Mouse (Mus musculus) MEL (cell line): Measurements from ENCODE around the gene Hkdc1. TPM values are rescaled to one million over a fixed set of nuclear protein-coding genes. Genes with fewer than 3 reads are reported as not detected.

Experiments used
- DNase-seq: peaks from one replicate; pipeline ENCODE4 v3.0.0; 2011; ENCODE audit warnings: low read depth, low spot score
- H3K27ac ChIP-seq: 2 replicates; pipeline ENCODE4 v1.5.1; 2012; ENCODE audit warnings: low read depth, mild to moderate bottlenecking, control low read depth, low read length, moderate library complexity; ENCODE audit not compliant: control insufficient read depth
- H3K27me3 ChIP-seq, 2 experiments: fragments of 150-350 bp in 1 of 2; sonication (generic) in 1 of 2; 2 replicates each; pipeline ENCODE4 v1.6.1; 2012; ENCODE audit warnings: low read length in 2 of 2, mild to moderate bottlenecking in 2 of 2, improper control_type of control experiment in 1 of 2, moderate library complexity in 1 of 2; ENCODE audit not compliant: insufficient read depth in 2 of 2, control insufficient read depth in 1 of 2
- H3K36me3 ChIP-seq, 2 experiments: 2 replicates each; pipeline ENCODE4 v1.6.1; 2012 to 2014; ENCODE audit warnings: low read length in 2 of 2, improper control_type of control experiment in 1 of 2, inconsistent platforms in 1 of 2, mild to moderate bottlenecking in 1 of 2; ENCODE audit not compliant: insufficient read depth in 2 of 2, control insufficient read depth in 1 of 2
- H3K4me1 ChIP-seq, 2 experiments: fragments of 150-350 bp in 1 of 2; sonication (generic) in 1 of 2; 2 replicates each; pipeline ENCODE4 v1.6.1; 2012; ENCODE audit warnings: low read length in 2 of 2, improper control_type of control experiment in 1 of 2, mild to moderate bottlenecking in 1 of 2; ENCODE audit not compliant: insufficient read depth in 2 of 2, control insufficient read depth in 1 of 2
- H3K4me3 ChIP-seq, 2 experiments: fragments of 150-350 bp in 1 of 2; sonication (generic) in 1 of 2; 2 replicates each; pipeline ENCODE4 v1.5.1; 2012; ENCODE audit warnings: low read depth in 2 of 2, low read length in 2 of 2, mild to moderate bottlenecking in 2 of 2, moderate library complexity in 2 of 2, control low read depth in 1 of 2, improper control_type of control experiment in 1 of 2; ENCODE audit not compliant: control insufficient read depth in 1 of 2, insufficient read depth in 1 of 2
- H3K79me2 ChIP-seq: 2 replicates; pipeline ENCODE4 v1.6.1; 2012; ENCODE audit warnings: mild to moderate bottlenecking, low read length, moderate library complexity; ENCODE audit not compliant: control insufficient read depth, poor library complexity, insufficient read depth
- H3K9ac ChIP-seq: 2 replicates; pipeline ENCODE4 v1.6.1; 2012; ENCODE audit warnings: low read depth, mild to moderate bottlenecking, control low read depth, low read length, moderate library complexity; ENCODE audit not compliant: control insufficient read depth, poor library complexity, severe bottlenecking
- H3K9me3 ChIP-seq: fragments of 150-350 bp; sonication (generic); replicated peaks from 2 replicates; pipeline ENCODE4 v1.6.1; 2012; ENCODE audit warnings: mild to moderate bottlenecking, low read length, improper control_type of control experiment, moderate library complexity; ENCODE audit not compliant: insufficient read depth
- CTCF ChIP-seq, 3 experiments: IDR thresholded peaks in 2 of 3; conservative IDR thresholded peaks in 1 of 3; 2 replicates each; pipeline ENCODE4 v1.5.1; 2011 to 2012; ENCODE audit warnings: low read length in 3 of 3, low read depth in 2 of 3, mild to moderate bottlenecking in 2 of 3, improper control_type of control experiment in 1 of 3, inconsistent platforms in 1 of 3, mixed read lengths in 1 of 3, moderate library complexity in 1 of 3; ENCODE audit not compliant: control insufficient read depth in 1 of 3, insufficient read depth in 1 of 3, poor library complexity in 1 of 3, severe bottlenecking in 1 of 3
- EP300 ChIP-seq, 2 experiments: IDR thresholded peaks; 2 replicates each; pipeline ENCODE4 v1.6.1; 2011; ENCODE audit warnings: improper control_type of control experiment in 2 of 2, low read length in 2 of 2, low read depth in 1 of 2, mild to moderate bottlenecking in 1 of 2
- GABPA ChIP-seq: IDR thresholded peaks from 2 replicates; pipeline ENCODE4 v1.6.1; 2012; ENCODE audit warnings: low read depth, mild to moderate bottlenecking, inconsistent platforms, low read length, improper control_type of control experiment, moderate library complexity
- GATA1 ChIP-seq: IDR thresholded peaks from 2 replicates; pipeline ENCODE4 v1.6.1; 2011; ENCODE audit warnings: low read depth, low read length, improper control_type of control experiment
- HCFC1 ChIP-seq: IDR thresholded peaks from 2 replicates; pipeline ENCODE4 v1.6.1; 2012; ENCODE audit warnings: low read depth, mild to moderate bottlenecking, inconsistent platforms, low read length, improper control_type of control experiment, moderate library complexity
- KAT2A ChIP-seq: conservative IDR thresholded peaks from 2 replicates; pipeline ENCODE4 v1.6.1; 2012; ENCODE audit warnings: low read depth, low read length, improper control_type of control experiment, inconsistent platforms
- MAX ChIP-seq: IDR thresholded peaks from 2 replicates; pipeline ENCODE4 v1.6.1; 2011; ENCODE audit warnings: low read length, improper control_type of control experiment
- MAZ ChIP-seq: IDR thresholded peaks from 2 replicates; pipeline ENCODE4 v1.6.1; 2012; ENCODE audit warnings: low read depth, mild to moderate bottlenecking, inconsistent platforms, low read length, improper control_type of control experiment
- MXI1 ChIP-seq: IDR thresholded peaks from 2 replicates; pipeline ENCODE4 v1.6.1; 2011; ENCODE audit warnings: mild to moderate bottlenecking, low read depth, low read length, improper control_type of control experiment
- MYC ChIP-seq: IDR thresholded peaks from 2 replicates; pipeline ENCODE4 v1.6.1; 2011; ENCODE audit warnings: low read depth, mild to moderate bottlenecking, low read length, improper control_type of control experiment, moderate library complexity
- POLR2A ChIP-seq, 2 experiments: IDR thresholded peaks; 2 replicates each; pipeline ENCODE4 v1.6.1; 2011 to 2012; ENCODE audit warnings: low read length in 2 of 2, mild to moderate bottlenecking in 2 of 2, control low read depth in 1 of 2, improper control_type of control experiment in 1 of 2, low read depth in 1 of 2, moderate library complexity in 1 of 2; ENCODE audit not compliant: control insufficient read depth in 1 of 2, insufficient read depth in 1 of 2, poor library complexity in 1 of 2
- POLR2AphosphoS2 ChIP-seq: IDR thresholded peaks from 2 replicates; pipeline ENCODE4 v1.6.1; 2011; ENCODE audit warnings: low read length, improper control_type of control experiment
- POLR2AphosphoS5 ChIP-seq: IDR thresholded peaks from 2 replicates; pipeline ENCODE4 v1.6.1; 2012; ENCODE audit warnings: low read depth, borderline replicate concordance, mild to moderate bottlenecking, inconsistent platforms, low read length, moderate library complexity, mixed read lengths
- RAD21 ChIP-seq: IDR thresholded peaks from 2 replicates; pipeline ENCODE4 v1.6.1; 2011; ENCODE audit warnings: mild to moderate bottlenecking, low read depth, low read length, improper control_type of control experiment
- SIN3A ChIP-seq: IDR thresholded peaks from 2 replicates; pipeline ENCODE4 v1.6.1; 2012; ENCODE audit warnings: low read length, improper control_type of control experiment, inconsistent platforms
- TBP ChIP-seq: IDR thresholded peaks from 2 replicates; pipeline ENCODE4 v1.8.0; 2011; ENCODE audit warnings: low read depth, low read length, improper control_type of control experiment
- UBTF ChIP-seq: IDR thresholded peaks from 2 replicates; pipeline ENCODE4 v1.6.1; 2012; ENCODE audit warnings: low read depth, mild to moderate bottlenecking, inconsistent platforms, low read length, improper control_type of control experiment, moderate library complexity, borderline replicate concordance; ENCODE audit not compliant: insufficient read depth
- USF2 ChIP-seq, 2 experiments: IDR thresholded peaks; 2 replicates each; pipeline ENCODE4 v1.6.1; 2011 to 2012; ENCODE audit warnings: improper control_type of control experiment in 2 of 2, low read length in 2 of 2, borderline replicate concordance in 1 of 2, inconsistent platforms in 1 of 2, low read depth in 1 of 2, mild to moderate bottlenecking in 1 of 2; ENCODE audit not compliant: insufficient read depth in 1 of 2
- ZMIZ1 ChIP-seq: IDR thresholded peaks from 2 replicates; pipeline ENCODE4 v1.6.1; 2012; ENCODE audit warnings: low read depth, mild to moderate bottlenecking, inconsistent platforms, low read length, improper control_type of control experiment, moderate library complexity
- polyA plus RNA-seq, 2 experiments: library from polyadenylated mRNA; stranded (reverse) in 1 of 2; unstranded in 1 of 2; fragments of >175 nt in 1 of 2; fragments of >200 nt in 1 of 2; gene quantifications; 2 replicates each; pipeline versions ENCODE4 v1.2.1 to v1.2.4; 2012; ENCODE audit warnings: low replicate concordance in 2 of 2, low read depth in 1 of 2; ENCODE audit not compliant: insufficient read length in 2 of 2, insufficient read depth in 1 of 2, missing spikeins in 1 of 2
- total RNA-seq: library from RNA; depleted of rRNA; stranded (reverse); fragments of 300-350 nt; gene quantifications from 2 replicates; pipeline ENCODE4 v1.2.3, GENCODE M21; 2012

Gene Hkdc1
- total and polyA plus RNA-seq, 3 experiments = 0.38 to 0.42 TPM; not detected in 1

- TF ChIP-seq GATA1 (no peak), MXI1 (no peak), KAT2A (no peak), POLR2AphosphoS2 (no peak), CTCF (IDR thresholded peaks at IDR 0.05 in 2 of 3, conservative IDR thresholded peaks at IDR 0.05 in 1 of 3; ENCODE audit: control insufficient read depth in 1 of 3, insufficient read depth in 1 of 3, low read depth in 2 of 3, low read length in 3 of 3, poor library complexity in 1 of 3, severe bottlenecking in 1 of 3) (no peak), TBP (no peak), POLR2A (IDR thresholded peaks at IDR 0.05; ENCODE audit: control insufficient read depth in 1 of 2, insufficient read depth in 1 of 2, low read depth in 1 of 2, low read length in 2 of 2, poor library complexity in 1 of 2) (no peak), EP300 (IDR thresholded peaks at IDR 0.05; ENCODE audit: low read depth in 1 of 2, low read length in 2 of 2) (no peak), ZMIZ1 (no peak)
- Histone ChIP-seq H3K4me1 (peaks cover 8 to 29% of the 10 kb centered on the region in 2 experiments), H3K27ac (no peak overlapping the region), H3K9me3 (no peaks in the 10 kb centered on the region), H3K36me3 (peaks cover 0 to 17% of the 10 kb centered on the region in 2 experiments; a peak in 2 of 4 replicates), H3K27me3 (no peaks in the 10 kb centered on the region), H3K79me2 (no peaks in the 10 kb centered on the region), H3K9ac (no peak overlapping the region), H3K4me3 (no peak overlapping the region)
- no peak for DNase-seq
Observed at GRCm38 (mm10) chr10:62420399-62420798, 1.9 kb downstream of the Hkdc1 start.

- H3K9me3 ChIP-seq = no peaks in the 10 kb centered on the region
- peaks cover 8 to 31% of the 10 kb centered on the region in 2 experiments for H3K4me1 ChIP-seq
- H3K4me3 ChIP-seq = no peak overlapping the region
- peaks cover 0 to 18% of the 10 kb centered on the region in 2 experiments; a peak in 2 of 4 replicates for H3K36me3 ChIP-seq
- no peak overlapping the region for H3K27ac ChIP-seq
- TF ChIP-seq MAX (no peak), POLR2A (IDR thresholded peaks at IDR 0.05; ENCODE audit: control insufficient read depth in 1 of 2, insufficient read depth in 1 of 2, low read depth in 1 of 2, low read length in 2 of 2, poor library complexity in 1 of 2) (no peak), SIN3A (no peak), UBTF (no peak), POLR2AphosphoS2 (no peak), MYC (no peak), USF2 (IDR thresholded peaks at IDR 0.05; ENCODE audit: borderline replicate concordance in 1 of 2, insufficient read depth in 1 of 2, low read depth in 1 of 2, low read length in 2 of 2) (no peak), POLR2AphosphoS5 (no peak), ZMIZ1 (no peak), RAD21 (no peak), GABPA (no peak), MAZ (no peak), HCFC1 (no peak)
- no peak overlapping the region for H3K9ac ChIP-seq
- no peaks in the 10 kb centered on the region for H3K27me3 ChIP-seq
- no peak for DNase-seq
- no peaks in the 10 kb centered on the region for H3K79me2 ChIP-seq
Observed at GRCm38 (mm10) chr10:62419422-62419821, 2.9 kb downstream of the Hkdc1 start.
